Mouse (Mus musculus) myocyte (in vitro differentiated cells): ENCODE data around the gene Hmgcl.

ENCODE experiments used
- CEBPB ChIP-seq: IDR thresholded peaks from 2 replicates; pipeline ENCODE4 v1.6.1; 2011; ENCODE audit warnings: mild to moderate bottlenecking, moderate library complexity; ENCODE audit not compliant: poor library complexity, insufficient read depth, severe bottlenecking
- MYOD1 ChIP-seq, 3 experiments: IDR thresholded peaks; one replicate each; pipeline ENCODE4 v1.6.1; 2011; ENCODE audit warnings: control low read depth in 2 of 3, low read depth in 2 of 3, mild to moderate bottlenecking in 2 of 3, moderate library complexity in 1 of 3; ENCODE audit not compliant: insufficient read length in 2 of 3, control insufficient read depth in 1 of 3
- MYOG ChIP-seq, 3 experiments: IDR thresholded peaks; one replicate each; pipeline ENCODE4 v1.6.1; 2011; ENCODE audit warnings: control low read depth in 2 of 3, low read depth in 2 of 3, mild to moderate bottlenecking in 2 of 3; ENCODE audit not compliant: insufficient read length in 2 of 3, control insufficient read depth in 1 of 3, insufficient read depth in 1 of 3
- POLR2A ChIP-seq: IDR thresholded peaks from one replicate; pipeline ENCODE4 v1.6.1; 2011; ENCODE audit warnings: low read depth, mild to moderate bottlenecking, control low read depth, moderate library complexity; ENCODE audit not compliant: insufficient read length

DNA sequence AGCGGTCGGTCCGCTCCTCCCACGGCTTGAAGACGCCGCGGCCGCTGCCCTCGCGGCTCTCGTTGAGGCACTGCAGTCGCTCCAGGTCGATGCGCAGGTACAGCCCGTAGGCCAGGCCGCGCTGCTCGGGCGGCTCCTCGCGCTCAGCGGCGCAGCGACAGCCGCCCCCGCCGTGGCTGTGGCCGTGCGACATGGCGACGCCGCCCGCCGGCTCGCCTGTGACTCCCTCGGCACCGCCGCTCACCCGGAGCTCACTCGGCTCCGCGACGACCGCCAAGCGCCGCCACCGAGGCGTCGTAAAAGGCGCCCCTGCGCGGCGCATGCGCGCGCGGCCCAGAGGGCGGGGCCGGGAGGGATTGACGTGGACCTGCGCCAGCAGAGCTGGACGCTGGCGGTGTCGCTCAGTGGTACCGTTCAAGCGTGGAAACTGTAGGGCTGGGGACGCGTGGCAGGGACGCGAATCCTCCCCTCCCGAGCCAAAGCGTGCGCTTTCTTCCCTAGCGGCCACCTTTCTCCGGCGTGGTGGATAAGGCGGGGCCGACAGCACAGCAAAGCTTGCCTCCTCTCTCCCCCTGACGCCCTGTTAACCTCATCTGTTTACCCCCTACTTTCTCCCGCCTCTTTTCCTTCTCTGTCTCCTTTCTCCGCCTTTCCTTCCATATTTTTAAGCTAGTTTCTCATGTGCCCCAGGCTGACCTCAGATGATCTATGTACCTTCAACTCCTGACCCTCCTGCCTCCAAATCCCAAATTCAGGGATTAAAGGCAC, 40.9 kb downstream of the Hmgcl start, which contains the start of gene Pithd1:
- TF ChIP-seq POLR2A (no peak), MYOD1 (IDR thresholded peaks at IDR 0.05; ENCODE audit: control insufficient read depth in 1 of 3, insufficient read length in 2 of 3, low read depth in 2 of 3) (peak in 1 of 3 experiments; percentile 16), MYOG (IDR thresholded peaks at IDR 0.05; ENCODE audit: control insufficient read depth in 1 of 3, insufficient read depth in 1 of 3, insufficient read length in 2 of 3, low read depth in 2 of 3) (peak in 1 of 3 experiments; percentile 41), CEBPB (no peak)
